Mouse (Mus musculus): ENCODE measurements around the gene Smc1b.

- TF ChIP-seq POLR2AphosphoS2 (IDR thresholded peaks at IDR 0.05; ENCODE audit: insufficient read length, low read depth) (no peak), POLR2A (IDR thresholded peaks at IDR 0.05; ENCODE audit: insufficient read length, low read depth) (no peak), E2F4 (IDR thresholded peaks at IDR 0.05; ENCODE audit: insufficient read depth) (no peak), CEBPB (IDR thresholded peaks at IDR 0.05; ENCODE audit: insufficient read depth, poor library complexity, severe bottlenecking) (no peak), USF1 (IDR thresholded peaks at IDR 0.05; ENCODE audit: low read depth) (no peak), MYOD1 (IDR thresholded peaks at IDR 0.05; ENCODE audit: control insufficient read depth in 1 of 3, insufficient read length in 2 of 3, low read depth in 2 of 3) (no peak), MAX (IDR thresholded peaks at IDR 0.05; ENCODE audit: low read depth) (no peak), TCF3 (IDR thresholded peaks at IDR 0.05; ENCODE audit: insufficient read length, low read depth) (no peak), MYOG (IDR thresholded peaks at IDR 0.05; ENCODE audit: control insufficient read depth in 1 of 3, insufficient read depth in 1 of 3, insufficient read length in 2 of 3, low read depth in 2 of 3) (no peak), TCF12 (IDR thresholded peaks at IDR 0.05; ENCODE audit: insufficient read depth, poor library complexity, severe bottlenecking) (no peak), SRF (IDR thresholded peaks at IDR 0.05; ENCODE audit: control insufficient read depth, insufficient read length, low read depth) (no peak)
These were observed 10.7 kb upstream of the Smc1b start for GRCm38 (mm10) chr15:85142441-85142840.
